Comparison of ENCODE assay signal across 25 mouse cellular contexts in genomic region chr16:91710241-91710640, GRCm38 (mm10).
"Had no signal": no experiment of that assay in that cellular context is flagged by ENCODE, and none has a peak within 500 bp of the region (broad histone marks: within the 10 kb centered on the region; RNA-seq: fewer than 3 reads in every experiment).

No protein-coding gene starts in this region.

- H3K27me3 ChIP-seq: heart, embryonic 12.5 days; hindbrain, embryonic 12.5 days; kidney, embryonic 15.5 days; limb, embryonic 12.5 days; liver, embryonic 12.5 days had no signal

- ATAC-seq: hindbrain, embryonic 16.5 days; inflammation-experienced regulatory T-cells, adult 6 months; liver, embryonic 12.5 days had no signal

- H3K4me2 ChIP-seq: heart, embryonic 12.5 days; hindbrain, embryonic 12.5 days; hindbrain, embryonic 14.5 days; kidney, embryonic 15.5 days; limb, embryonic 12.5 days; liver, embryonic 12.5 days had no signal

- H3K9me3 ChIP-seq: heart, embryonic 10.5 days; heart, embryonic 12.5 days; hindbrain, embryonic 10.5 days; hindbrain, embryonic 12.5 days; kidney, embryonic 15.5 days; limb, embryonic 10.5 days; limb, embryonic 12.5 days; liver, embryonic 12.5 days had no signal

- H3K4me1 ChIP-seq: heart, embryonic 10.5 days; heart, embryonic 12.5 days; hindbrain, embryonic 10.5 days; hindbrain, embryonic 12.5 days; kidney, embryonic 15.5 days; limb, embryonic 12.5 days; liver, embryonic 12.5 days had no signal

- H3K27ac ChIP-seq: heart, embryonic 10.5 days; hindbrain, embryonic 10.5 days; hindbrain, embryonic 12.5 days; hindbrain, embryonic 14.5 days; kidney, embryonic 15.5 days; kidney, postnatal 0 days; limb, embryonic 10.5 days; limb, embryonic 12.5 days; liver, embryonic 12.5 days; liver, embryonic 14.5 days had no signal

- H3K9ac ChIP-seq: heart, embryonic 12.5 days; hindbrain, embryonic 12.5 days; hindbrain, embryonic 14.5 days; kidney, embryonic 15.5 days; limb, embryonic 12.5 days; liver, embryonic 12.5 days; liver, embryonic 14.5 days had no signal

- H3K4me3 ChIP-seq: heart, embryonic 10.5 days; heart, embryonic 12.5 days; hindbrain, embryonic 10.5 days; hindbrain, embryonic 12.5 days; kidney, embryonic 15.5 days; limb, embryonic 10.5 days; limb, embryonic 12.5 days; liver, embryonic 12.5 days had no signal

- DNase-seq: gastrocnemius, postnatal 14 days; gastrocnemius, postnatal 36 days; heart, adult 18-20 months; heart, postnatal 10 days; heart, postnatal 4 days; kidney, adult 11 months; kidney, adult 2 months; kidney, adult 9 months; kidney, postnatal 14 days; kidney, postnatal 36 days; layer of hippocampus, adult 9-11 months; layer of hippocampus, postnatal 36 days had no signal
